Mouse (Mus musculus) gastrocnemius, postnatal 25 days (tissue): ENCODE data around the gene Alpl. TPM values are rescaled to one million over a fixed set of nuclear protein-coding genes. Genes with fewer than 3 reads are reported as not detected.

Experiments
- DNase-seq: peaks from one replicate; pipeline ENCODE4 v3.0.0; 2022
- total RNA-seq, 2 experiments: library from RNA; stranded (reverse); gene quantifications; 1 replicate in 1 of 2; 2 replicates in 1 of 2; pipeline ENCODE4 v1.2.3; 2021

Alpl gene
- total RNA-seq, 2 experiments from 2014 or later, result 13.1 to 14.4 TPM

DNA sequence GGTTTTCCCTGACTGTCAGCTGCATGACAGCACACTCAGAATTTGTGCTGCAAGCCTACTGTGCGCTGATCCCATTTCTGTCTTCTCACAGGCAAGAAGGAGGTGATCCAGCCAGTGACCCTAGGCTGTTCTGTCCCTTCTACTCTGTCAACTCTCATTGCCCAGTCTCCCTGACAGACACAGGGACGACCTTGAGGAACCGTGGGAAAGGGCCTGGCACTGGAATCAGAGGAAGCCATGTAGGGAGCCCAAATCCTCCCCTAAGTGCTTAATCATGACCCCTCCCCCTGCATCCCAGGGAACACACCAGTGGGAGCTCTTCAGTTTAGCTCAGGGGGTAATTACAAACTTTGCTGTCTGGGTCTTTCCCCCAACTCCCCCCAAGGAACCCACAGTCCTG is 58.4 kb downstream of the Alpl start:
- DNase-seq, result no peak

DNA sequence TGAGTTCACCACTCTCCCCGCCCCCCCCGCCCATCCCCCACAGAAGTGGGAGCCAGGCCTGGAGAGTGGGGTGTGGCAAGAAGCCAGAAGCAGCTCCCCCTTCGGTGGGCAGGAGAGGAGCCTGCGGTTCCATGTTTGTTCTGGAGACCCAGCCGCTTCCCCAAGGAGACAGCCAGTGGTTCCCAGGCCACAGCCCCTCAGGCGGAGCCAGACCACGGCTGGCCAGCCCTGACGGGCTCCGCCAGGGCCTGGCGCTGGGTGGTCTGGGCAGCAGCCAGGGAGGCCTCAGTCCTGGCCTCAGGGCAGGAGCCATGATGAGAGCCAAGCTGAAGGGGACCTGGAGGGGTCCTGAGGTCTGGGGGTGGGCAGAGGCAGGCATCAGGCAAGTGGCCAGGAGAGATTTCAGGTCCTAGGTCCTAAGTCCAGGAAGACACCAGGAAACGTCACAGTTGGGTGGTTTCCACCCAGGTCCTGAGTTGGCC is 59.9 kb downstream of the Alpl start:
- no peak for DNase-seq

GRCm38 (mm10) chr4:137733459-137733858 is 62.7 kb downstream of the Alpl start:
- DNase-seq, result no peak

- no peak for DNase-seq
These were observed 63.2 kb downstream of the Alpl start for GRCm38 (mm10) chr4:137732962-137733361.

- DNase-seq, result no peak
These were observed 63.8 kb downstream of the Alpl start for GRCm38 (mm10) chr4:137732361-137732760.

DNA sequence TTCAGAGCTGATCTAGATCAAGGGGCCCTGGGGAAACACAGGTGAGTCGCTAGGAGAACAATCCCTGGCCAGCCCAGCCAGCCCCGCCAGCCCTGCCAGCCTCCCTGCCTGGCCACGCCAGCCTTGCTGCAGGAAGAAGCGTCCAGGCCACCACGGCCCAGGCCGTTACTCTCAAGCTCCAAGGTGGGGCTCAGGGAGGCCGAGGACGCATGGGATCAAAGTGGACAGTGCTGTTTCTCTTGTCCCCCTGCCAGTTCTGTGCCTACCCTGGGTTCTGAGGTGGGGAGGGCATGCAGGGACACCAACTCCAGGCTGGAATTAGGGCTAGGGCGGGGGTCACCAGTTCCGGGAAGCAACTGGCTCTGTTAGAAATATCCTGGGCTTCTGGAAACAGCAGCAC is 64.3 kb downstream of the Alpl start:
- no peak for DNase-seq

- DNase-seq, result no peak
These were observed 65.4 kb downstream of the Alpl start for GRCm38 (mm10) chr4:137730757-137731156.

GRCm38 (mm10) chr4:137730134-137730533 is 66.0 kb downstream of the Alpl start:
- peak; percentile 71 for DNase-seq

DNA sequence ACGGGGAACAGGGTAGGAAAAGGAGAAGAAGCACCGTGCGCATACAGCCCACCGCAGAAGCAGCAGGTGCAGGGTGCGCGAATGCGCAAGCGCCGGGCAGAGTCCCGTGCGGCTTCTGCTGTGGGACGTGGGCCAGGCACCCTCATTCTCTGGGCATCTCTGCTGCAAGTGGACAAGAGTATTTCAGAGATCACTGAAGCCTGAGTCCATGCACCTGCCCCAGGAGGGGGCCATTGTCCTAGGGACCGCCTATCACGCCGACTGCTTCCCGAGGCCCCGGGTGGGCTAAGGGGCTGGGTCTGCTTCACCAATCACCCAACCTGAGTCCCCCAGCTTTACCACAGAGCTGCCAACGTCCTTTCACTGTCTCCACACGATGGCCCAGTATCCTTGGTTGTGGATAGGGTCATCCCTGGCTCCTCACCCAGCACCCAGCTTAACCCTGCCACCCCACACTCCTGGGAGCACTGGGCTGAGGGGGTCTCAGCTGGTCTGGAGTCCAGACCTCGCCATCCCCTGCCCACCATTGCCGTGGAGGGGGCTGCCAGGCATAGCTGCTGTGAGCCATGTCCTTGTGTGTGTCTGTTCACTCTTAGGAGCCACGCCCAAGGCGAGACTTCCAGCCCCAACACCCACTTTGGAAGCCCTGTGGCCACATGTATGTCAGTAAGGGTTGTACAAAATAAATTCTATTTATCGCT is 66.9 kb downstream of the Alpl start:
- no peak for DNase-seq

GRCm38 (mm10) chr4:137728399-137729154 is 67.6 kb downstream of the Alpl start:
- no peak for DNase-seq

- no peak for DNase-seq
These were observed 68.5 kb downstream of the Alpl start for GRCm38 (mm10) chr4:137727506-137728187.

GRCm38 (mm10) chr4:137726739-137727505 is 69.3 kb downstream of the Alpl start:
- DNase-seq, result no peak

DNA sequence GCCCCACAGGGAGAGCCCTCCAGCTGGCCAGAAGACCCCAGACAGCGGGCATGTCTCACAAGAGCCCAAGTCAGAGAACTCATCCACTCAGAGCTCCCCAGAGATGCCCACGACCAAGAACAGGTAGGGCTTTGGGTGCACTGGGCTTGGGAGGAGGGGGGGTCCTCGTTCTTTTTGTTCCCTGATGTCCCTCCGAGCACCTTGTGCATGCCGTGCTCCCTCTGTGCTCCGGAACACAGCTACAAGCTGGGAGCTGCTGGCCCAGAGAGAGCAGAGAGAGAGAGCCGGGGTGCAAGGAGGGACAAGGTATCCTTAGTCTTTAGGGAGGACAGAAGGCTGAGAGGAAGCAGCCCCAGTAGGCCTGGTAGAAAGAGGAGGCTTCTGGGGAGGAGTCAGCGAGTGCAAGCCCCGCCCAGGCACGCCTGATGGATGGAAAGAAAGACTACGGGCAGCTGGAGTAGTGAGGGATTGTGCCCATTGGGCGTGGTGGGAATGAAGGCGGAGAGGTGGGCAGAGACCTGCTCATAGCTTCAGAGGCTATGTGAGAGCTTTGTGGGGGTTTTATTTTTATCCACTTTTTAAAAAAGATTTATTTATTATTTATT is 70.5 kb downstream of the Alpl start:
- DNase-seq, result no peak

GRCm38 (mm10) chr4:137724766-137725165 is 71.4 kb downstream of the Alpl start:
- DNase-seq, result peak; percentile 74

- DNase-seq, result peak; percentile 57
These were observed 72.0 kb downstream of the Alpl start for GRCm38 (mm10) chr4:137724212-137724611.

GRCm38 (mm10) chr4:137723527-137723926 is 72.7 kb downstream of the Alpl start:
- DNase-seq, result no peak

- no peak for DNase-seq
These were observed 73.3 kb downstream of the Alpl start for GRCm38 (mm10) chr4:137722692-137723427.

DNA sequence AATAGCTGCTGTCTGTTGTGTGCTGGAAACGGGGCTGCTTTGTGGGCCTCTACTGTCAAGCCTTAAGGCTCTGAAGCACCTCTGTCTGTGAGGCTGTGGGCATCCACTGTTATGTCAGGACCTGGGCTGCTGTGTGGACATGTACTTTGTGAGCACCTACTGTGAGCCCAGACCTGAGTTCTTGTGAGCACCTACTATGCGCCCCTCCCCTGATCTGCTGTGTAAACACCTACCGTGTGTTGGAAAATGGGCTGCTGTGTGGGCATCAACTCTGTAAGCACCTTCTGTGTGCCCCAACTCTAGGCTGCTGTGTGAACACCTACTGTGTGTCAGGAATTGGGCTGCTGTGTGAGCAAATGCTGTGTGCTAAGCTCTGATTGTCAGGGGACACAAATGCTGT is 74.0 kb downstream of the Alpl start:
- DNase-seq, result no peak

DNA sequence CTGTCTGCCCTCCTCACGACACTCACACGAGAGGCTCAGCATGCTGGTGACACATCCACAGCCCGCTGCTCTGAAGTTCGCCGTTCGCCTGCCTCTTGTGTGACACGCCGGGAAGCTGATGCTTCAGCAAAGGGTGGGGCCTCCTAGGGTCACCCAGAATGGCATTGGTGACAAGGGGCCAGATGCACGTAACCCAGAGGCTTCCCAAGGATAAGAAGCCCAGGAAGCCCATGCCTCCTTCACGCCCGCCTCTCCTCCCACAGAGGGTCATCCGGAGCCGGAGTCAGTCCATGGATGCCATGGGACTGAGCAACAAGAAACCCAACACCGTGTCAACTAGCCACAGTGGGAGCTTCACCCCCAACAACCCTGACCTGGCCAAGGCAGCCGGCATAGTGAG is 74.6 kb downstream of the Alpl start:
- DNase-seq, result no peak

DNA sequence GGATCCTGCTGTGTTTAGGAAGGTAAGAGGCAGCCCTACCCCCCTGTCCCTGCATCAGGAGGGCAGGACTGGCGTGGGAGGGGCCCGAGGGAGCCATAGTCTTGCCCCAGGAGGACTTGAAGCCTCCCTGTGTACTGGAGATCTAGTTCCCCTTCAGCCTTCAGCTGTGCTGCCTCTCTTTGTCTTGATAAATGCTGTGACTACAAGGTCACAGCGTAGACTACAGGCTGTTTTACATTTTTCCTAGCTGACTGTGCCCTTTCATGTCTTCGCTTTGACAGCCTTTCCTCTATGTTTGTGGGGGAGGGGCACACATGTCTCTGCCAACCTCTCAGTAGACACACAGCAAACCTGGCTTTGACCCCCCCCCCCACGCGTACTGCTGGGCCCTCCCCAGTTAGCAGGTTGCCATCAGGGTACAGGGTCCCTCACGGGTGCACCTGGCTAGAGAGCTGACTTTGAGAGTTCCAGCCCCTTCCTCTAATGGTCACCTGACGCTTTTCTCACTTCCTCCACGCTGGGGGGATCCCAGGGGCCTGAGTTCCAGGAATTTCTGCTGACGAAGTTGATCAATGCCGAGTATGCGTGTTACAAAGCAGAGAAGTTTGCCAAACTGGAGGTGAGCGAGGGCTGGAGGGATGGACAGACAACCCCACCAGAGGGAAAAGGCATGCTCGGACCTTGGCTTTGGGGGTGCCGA is 76.7 kb downstream of the Alpl start:
- DNase-seq, result no peak
